Mouse (Mus musculus) limb, embryonic 10.5 days (tissue): ENCODE measurements around the gene Rbpms2. TPM values are rescaled to one million over a fixed set of nuclear protein-coding genes. Genes with fewer than 3 reads are reported as not detected.

Experiments
- DNase-seq: peaks from one replicate; pipeline ENCODE4 v3.0.0-alpha.2; 2017; ENCODE audit warnings: low spot score
- H3K27ac ChIP-seq: fragments of 300-500 bp; sonication (generic); 2 replicates; pipeline ENCODE4 v1.5.1; 2016; ENCODE audit warnings: mild to moderate bottlenecking
- H3K27me3 ChIP-seq: fragments of 300-500 bp; sonication (generic); 2 replicates; pipeline ENCODE4 v1.6.1; 2016; ENCODE audit warnings: low read depth, mild to moderate bottlenecking; ENCODE audit not compliant: poor library complexity, severe bottlenecking
- H3K36me3 ChIP-seq: fragments of 300-500 bp; sonication (generic); 2 replicates; pipeline ENCODE4 v1.6.1; 2016; ENCODE audit warnings: mild to moderate bottlenecking, moderate library complexity
- H3K4me1 ChIP-seq: fragments of 300-500 bp; sonication (generic); 2 replicates; pipeline ENCODE4 v1.6.1; 2016
- H3K4me3 ChIP-seq: fragments of 300-500 bp; sonication (generic); 2 replicates; pipeline ENCODE4 v1.5.1; 2016; ENCODE audit warnings: mild to moderate bottlenecking, moderate library complexity
- H3K9me3 ChIP-seq: fragments of 300-500 bp; sonication (generic); replicated peaks from 2 replicates; pipeline ENCODE4 v1.6.1; 2016; ENCODE audit warnings: mild to moderate bottlenecking
- WGBS: fragments of 180-500 bp; shearing (Covaris S2); methylation state at CpG from one replicate; pipeline ENCODE4 v1.1.7; 2016; 5-methylcytosine and 5-hydroxymethylcytosine counted together
- polyA plus RNA-seq: library from polyadenylated mRNA; unstranded; fragments of >200 nt; fragmentation: Nextera tagmentation; extraction: Ambion mirVana; gene quantifications from 2 replicates; pipeline ENCODE4 v1.2.1, GENCODE M21; 2016

The Rbpms2 gene
- polyA plus RNA-seq, 1 experiment from 2014 or later: 33.5 TPM

DNA sequence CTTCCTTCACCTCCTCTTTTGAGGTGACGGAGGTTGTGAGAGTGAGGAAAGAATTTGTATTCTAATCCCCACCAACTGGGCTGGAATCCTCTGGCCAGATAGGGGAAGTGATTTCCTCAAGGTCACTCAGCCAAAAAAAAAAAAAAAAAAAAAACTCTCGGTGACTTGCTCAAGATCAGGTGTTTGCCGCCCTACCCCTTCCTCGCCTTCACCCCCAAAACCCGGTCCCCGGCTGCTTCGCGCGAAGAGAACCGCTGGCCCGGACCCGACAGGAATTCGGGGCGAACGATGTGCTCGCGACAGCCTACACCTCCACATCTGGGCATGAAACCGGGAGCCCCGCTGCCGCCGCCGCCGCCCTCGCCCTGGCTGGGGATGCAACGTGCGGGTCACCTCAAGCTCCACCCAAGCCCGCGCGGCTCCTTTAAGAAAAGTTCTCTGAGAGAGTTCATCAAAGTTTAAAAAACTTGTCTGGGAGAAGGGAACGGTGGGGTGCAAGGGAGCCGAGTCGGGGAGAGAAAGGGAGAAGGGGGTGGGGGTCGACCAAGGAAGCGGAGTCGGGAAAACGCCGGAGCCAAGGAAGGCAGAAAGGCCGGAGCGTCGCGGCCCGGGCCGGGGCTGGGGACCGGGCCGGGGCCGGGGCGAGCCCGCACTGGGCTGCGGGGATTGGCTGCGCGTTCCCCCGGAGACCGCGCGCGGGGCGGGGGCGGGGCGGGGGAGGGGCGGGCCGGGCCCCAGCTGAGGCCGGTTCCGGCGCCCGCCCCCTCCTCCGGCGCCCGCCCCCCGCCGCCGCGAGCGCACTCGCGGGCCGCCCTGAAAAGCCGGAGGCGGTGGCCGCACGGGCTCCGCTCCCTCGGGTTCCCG lies 551 bp downstream of the Rbpms2 start:
- Histone ChIP-seq H3K27ac (peak overlapping the region; percentile 92), H3K36me3 (no peaks in the 10 kb centered on the region), H3K9me3 (no peaks in the 10 kb centered on the region), H3K27me3 (peaks cover 58% of the 10 kb centered on the region), H3K4me1 (peaks cover 35% of the 10 kb centered on the region), H3K4me3 (peak overlapping the region; percentile 88)
- WGBS: 1% methylated on average over 65 of the region's 83 CpGs
- peak; percentile 80 for DNase-seq

DNA sequence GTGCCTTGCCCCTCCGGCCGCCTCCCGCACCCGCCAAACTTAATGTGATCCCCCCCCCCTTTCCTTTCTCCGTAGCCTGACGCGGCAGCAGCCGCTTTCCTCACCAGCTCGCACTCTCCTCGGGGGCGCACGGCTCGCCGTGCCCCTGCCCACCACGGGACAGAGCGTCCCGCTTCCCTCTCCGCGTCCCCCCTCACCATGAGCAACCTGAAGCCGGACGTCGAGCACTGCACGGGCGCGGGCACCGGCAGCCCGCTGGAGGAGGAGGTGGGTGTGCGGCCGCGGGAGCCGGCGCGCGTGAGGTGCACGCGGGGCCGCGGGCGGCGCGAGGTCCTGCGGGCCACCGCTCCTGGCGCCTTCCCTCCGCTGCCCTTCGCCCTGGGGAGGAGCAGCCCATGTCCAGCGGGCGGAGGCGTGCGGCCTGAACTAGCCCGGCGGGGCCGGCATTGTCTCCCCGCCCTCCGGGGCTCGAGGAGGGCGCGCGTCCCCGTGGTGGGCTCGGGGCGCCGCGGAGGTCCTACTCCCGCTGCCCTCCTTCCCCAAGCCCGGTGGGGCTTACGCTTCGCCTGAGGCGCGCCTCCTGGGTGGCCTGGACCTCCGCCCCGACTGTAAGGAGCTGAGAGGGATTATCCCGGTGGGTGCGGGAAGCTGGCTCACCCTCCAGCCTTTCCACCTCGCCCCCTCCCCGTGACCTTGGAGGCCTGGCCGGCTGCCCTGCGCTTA lies 1.3 kb downstream of the Rbpms2 start:
- peaks cover 35% of the 10 kb centered on the region for H3K4me1 ChIP-seq
- peak overlapping the region; percentile 88 for H3K4me3 ChIP-seq
- WGBS: under 1% methylated on average over 70 of the region's 78 CpGs
- H3K36me3 ChIP-seq: no peaks in the 10 kb centered on the region
- no peaks in the 10 kb centered on the region for H3K9me3 ChIP-seq
- H3K27me3 ChIP-seq: peaks cover 58% of the 10 kb centered on the region
- peak; percentile 73 for DNase-seq
- H3K27ac ChIP-seq: peak overlapping the region; percentile 92

DNA sequence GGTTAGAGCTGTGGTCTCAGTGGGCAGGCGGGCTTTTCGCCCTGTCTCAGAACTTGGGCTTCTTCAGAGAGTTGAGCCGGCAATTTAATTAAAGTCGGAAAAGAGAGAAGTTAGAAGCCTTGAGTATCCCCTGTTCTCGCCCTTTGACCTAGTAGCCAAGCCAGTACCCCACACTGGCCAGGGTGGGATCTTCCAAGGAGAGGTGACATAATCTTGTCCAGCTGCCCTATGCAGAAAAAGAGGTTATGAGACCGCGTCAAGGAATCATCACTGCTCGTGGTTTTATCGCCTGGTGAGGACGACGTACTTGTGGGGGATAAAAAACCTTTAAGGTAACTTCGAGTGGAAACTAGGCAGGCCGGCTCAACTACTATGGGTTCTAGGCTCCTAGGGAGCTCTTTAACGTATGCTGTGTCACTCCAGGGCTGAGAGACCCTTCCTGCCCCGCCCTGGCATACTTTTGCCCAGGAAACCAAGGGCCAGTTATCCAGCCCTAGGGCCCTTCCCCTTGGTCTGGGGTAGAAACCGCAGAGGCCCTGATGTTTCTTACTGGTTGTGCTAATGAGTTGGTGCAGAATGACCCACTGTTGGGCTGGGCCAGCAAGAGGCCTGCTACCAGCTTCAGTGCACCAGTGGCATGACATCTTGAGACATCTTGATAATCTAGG lies 2.0 kb downstream of the Rbpms2 start:
- Histone ChIP-seq H3K4me1 (peaks cover 35% of the 10 kb centered on the region), H3K4me3 (peak overlapping the region; percentile 88), H3K27ac (peak overlapping the region; percentile 92), H3K27me3 (peaks cover 51% of the 10 kb centered on the region), H3K36me3 (no peaks in the 10 kb centered on the region), H3K9me3 (no peaks in the 10 kb centered on the region)
- WGBS: 6% methylated on average over 16 of the region's 16 CpGs
- no peak for DNase-seq

DNA sequence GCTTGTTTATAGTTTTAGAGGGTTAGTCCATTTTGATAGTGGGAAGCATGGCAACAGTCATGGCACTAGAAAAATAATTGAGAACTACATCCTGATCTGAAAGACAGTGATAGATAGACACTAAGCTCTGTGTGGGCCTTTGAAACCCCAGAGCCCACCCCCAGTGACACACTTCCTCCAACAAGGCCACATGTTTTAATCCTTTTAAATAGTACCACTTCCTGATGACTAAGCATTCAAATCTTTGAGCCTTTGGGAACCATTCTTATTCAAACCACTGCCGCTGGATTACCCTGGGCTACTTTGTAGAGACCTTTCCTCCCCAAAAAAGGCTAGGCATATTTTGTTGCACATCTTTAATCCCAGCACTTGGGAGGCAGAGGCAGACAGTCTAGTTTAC lies 6.3 kb downstream of the Rbpms2 start:
- Histone ChIP-seq H3K36me3 (no peaks in the 10 kb centered on the region), H3K4me3 (no peak overlapping the region), H3K9me3 (no peaks in the 10 kb centered on the region), H3K27ac (no peak overlapping the region), H3K4me1 (peaks cover 43% of the 10 kb centered on the region), H3K27me3 (peaks cover 21% of the 10 kb centered on the region)
- no peak for DNase-seq
- WGBS: 91% methylated on average over 1 of the region's 1 CpGs

DNA sequence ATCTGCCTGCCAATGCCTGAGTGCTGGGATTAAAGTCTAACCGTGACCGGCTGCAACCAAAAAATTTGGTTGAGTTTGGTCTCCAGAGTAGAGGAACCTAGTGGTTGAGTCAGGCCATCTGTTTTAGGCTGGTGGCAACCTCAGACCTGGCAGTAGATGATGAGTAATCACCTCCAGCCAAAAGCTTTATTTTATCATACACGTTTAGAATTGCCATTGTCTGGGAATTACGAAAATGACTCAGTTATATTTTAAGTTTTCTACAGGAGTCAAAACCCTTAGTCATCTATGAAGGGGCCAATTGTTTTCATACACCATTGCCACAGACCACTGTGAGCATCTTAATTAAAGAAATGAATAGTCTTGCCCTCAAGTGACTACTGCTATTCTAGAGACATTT lies 7.5 kb downstream of the Rbpms2 start:
- peaks cover 9% of the 10 kb centered on the region; the same call in 1 of the 2 replicates for H3K27me3 ChIP-seq
- H3K4me3 ChIP-seq: no peak overlapping the region
- no peaks in the 10 kb centered on the region for H3K9me3 ChIP-seq
- no peak overlapping the region for H3K27ac ChIP-seq
- H3K36me3 ChIP-seq: no peaks in the 10 kb centered on the region
- peaks cover 43% of the 10 kb centered on the region for H3K4me1 ChIP-seq
- DNase-seq: no peak
- WGBS: 87% methylated on average over 4 of the region's 4 CpGs

DNA sequence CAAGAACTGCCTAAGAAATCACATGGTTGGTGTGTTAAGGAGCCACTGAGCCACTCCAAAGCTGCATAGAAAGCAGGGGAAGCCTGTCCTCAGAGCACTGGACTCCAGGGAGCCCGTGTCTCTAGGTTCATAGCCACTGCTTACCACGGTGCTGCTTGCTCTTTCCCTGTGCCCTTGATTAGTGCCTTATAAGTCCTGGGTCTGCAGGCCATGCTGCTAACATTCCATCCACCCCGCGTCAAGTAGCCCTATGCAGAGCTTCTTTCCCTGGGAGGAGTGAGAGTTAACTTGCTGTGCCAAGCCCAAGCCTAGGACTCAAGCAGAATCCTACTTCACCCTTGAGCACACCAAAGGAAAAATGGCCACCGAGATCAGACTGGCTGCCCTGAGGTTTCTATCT lies 9.6 kb downstream of the Rbpms2 start:
- Histone ChIP-seq H3K9me3 (no peaks in the 10 kb centered on the region), H3K36me3 (no peaks in the 10 kb centered on the region), H3K27me3 (no peaks in the 10 kb centered on the region), H3K27ac (peak overlapping the region; percentile 56), H3K4me1 (peaks cover 38% of the 10 kb centered on the region), H3K4me3 (no peak overlapping the region)
- no peak for DNase-seq
- WGBS: 57% methylated on average over 5 of the region's 5 CpGs

DNA sequence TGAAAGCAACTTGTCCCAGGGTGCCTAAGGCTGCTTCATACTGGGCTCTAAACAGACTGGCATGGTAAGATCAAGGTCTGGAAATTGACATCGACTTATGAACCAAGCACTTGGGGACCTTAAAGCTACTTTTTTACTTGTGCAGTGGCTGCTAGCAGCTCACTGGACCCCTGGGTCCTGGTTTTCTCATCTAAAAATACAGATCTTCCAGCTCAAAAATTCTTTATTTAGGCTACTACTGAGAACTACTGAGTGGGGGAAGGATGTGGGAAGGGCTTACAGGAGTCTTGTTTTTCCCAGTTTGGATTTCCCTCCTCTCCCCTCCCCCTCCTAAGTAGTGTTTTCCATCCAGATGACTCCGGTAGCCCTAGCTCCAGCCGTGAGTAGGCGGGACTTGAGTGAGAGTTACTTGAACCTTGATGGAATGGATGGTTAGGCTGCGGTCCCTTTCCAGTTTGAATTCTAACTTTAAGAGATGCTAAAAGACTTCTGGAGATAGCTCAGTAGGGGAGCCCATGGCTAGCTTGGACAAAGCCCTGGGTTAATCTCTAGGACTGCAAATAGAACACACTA lies 11.5 kb downstream of the Rbpms2 start:
- no peaks in the 10 kb centered on the region for H3K9me3 ChIP-seq
- H3K27me3 ChIP-seq: no peaks in the 10 kb centered on the region
- H3K36me3 ChIP-seq: no peaks in the 10 kb centered on the region
- peaks cover 41% of the 10 kb centered on the region for H3K4me1 ChIP-seq
- H3K27ac ChIP-seq: peak overlapping the region; percentile 75
- WGBS: 4% methylated on average over 5 of the region's 5 CpGs
- no peak overlapping the region for H3K4me3 ChIP-seq
- DNase-seq: peak; percentile 50

DNA sequence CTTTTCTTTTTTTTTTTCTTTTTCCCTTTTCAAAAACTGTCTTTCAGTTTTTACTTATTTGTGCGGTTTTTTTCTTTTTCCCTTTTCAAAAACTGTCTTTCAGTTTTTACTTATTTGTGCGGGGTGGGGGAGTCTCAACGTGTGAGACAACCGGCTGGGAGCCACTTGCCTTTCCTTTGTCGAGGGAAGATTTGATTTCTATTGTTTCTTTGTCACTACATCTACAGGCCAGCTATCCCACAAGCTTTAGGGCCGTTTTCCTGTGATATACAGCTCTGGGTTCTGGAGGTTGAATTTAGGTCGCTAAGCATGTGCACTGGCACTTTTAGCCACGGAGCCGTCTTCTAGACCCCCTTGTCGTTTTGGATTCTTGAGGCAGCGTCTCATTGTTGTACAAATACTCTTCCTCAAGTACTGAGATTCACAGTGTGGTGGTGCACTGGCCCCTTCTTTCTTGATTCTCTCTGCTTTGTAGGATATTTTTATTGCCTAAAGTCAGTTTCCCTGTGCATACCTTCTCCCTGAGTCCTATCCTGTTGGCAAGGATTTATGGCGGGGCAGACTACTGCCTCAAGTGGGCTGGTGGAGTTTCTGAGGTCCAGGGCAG lies 12.1 kb downstream of the Rbpms2 start:
- 18% methylated on average over 12 of the region's 12 CpGs for WGBS
- Histone ChIP-seq H3K9me3 (no peaks in the 10 kb centered on the region), H3K36me3 (no peaks in the 10 kb centered on the region), H3K4me3 (peak overlapping the region; percentile 22), H3K27ac (peak overlapping the region; percentile 75), H3K27me3 (no peaks in the 10 kb centered on the region), H3K4me1 (peaks cover 45% of the 10 kb centered on the region)
- DNase-seq: no peak

DNA sequence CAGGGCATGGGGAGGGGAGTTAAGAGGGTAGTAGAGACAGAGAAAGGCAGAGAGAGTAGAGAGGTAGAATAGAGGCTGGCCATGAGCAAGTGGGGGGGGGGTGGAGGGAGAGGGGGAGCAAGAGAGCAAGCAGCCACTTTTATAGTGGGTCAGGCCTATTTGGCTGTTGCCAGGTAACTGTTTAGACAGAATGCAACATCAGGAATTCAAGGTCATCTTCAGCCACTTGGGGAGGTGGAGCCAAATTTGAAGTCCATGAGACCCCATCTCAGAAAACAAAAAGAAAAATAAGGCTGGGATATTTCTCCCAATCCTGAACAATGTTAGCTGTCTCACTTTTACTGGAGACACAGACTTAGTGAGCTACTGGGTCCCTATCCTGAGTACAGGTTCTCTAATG lies 13.1 kb downstream of the Rbpms2 start:
- Histone ChIP-seq H3K4me3 (no peak overlapping the region), H3K27me3 (no peaks in the 10 kb centered on the region), H3K27ac (no peak overlapping the region), H3K36me3 (no peaks in the 10 kb centered on the region), H3K4me1 (peaks cover 45% of the 10 kb centered on the region), H3K9me3 (no peaks in the 10 kb centered on the region)
- DNase-seq: no peak

DNA sequence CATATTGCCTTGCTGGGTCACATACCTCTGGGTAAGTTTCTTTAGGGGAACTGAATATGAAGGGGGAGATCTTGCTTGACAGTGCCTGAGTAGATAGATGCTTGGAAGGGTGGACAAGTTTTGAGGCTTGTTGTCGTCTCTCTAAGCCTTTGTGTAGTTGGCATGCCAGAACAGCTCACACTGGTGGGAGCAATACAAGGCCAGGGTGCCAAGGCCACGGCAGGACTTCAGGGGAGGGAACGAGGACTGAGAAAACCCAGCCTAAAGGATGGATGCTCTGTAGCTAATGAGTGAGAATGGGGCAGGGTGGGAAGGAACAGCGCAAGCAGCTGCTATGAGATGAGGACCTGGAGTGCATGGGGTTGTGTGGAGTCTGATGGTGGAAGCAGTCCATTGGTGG lies 15.5 kb downstream of the Rbpms2 start:
- Histone ChIP-seq H3K9me3 (no peaks in the 10 kb centered on the region), H3K4me3 (no peak overlapping the region), H3K4me1 (peaks cover 33% of the 10 kb centered on the region), H3K27me3 (no peaks in the 10 kb centered on the region), H3K36me3 (no peaks in the 10 kb centered on the region), H3K27ac (no peak overlapping the region)
- DNase-seq: no peak
- WGBS: 88% methylated on average over 4 of the region's 4 CpGs

DNA sequence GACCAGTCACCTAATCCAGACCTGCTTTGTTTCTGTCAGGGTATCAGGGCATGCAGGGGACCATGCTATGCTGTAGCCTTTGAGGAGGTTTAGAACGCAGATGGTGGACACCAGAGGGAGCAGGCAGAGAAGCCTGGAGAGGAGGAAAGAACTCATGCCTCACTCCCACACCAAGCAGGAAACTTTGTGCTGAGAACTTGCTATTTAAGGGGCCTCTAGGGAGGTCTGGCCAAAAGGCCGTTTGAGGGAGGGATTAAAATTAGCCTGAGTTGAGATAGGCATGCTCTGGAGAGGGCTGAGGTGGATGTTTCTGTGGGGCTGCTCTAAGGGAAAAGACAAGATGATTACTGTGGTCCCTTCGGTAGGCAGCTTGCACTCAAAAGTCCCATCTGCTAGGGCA lies 16.5 kb downstream of the Rbpms2 start:
- no peak for DNase-seq
- H3K27me3 ChIP-seq: no peaks in the 10 kb centered on the region
- peaks cover 22% of the 10 kb centered on the region for H3K4me1 ChIP-seq
- no peaks in the 10 kb centered on the region for H3K36me3 ChIP-seq
- WGBS: 49% methylated on average over 3 of the region's 3 CpGs
- H3K9me3 ChIP-seq: no peaks in the 10 kb centered on the region
- H3K27ac ChIP-seq: no peak overlapping the region
- no peak overlapping the region for H3K4me3 ChIP-seq

DNA sequence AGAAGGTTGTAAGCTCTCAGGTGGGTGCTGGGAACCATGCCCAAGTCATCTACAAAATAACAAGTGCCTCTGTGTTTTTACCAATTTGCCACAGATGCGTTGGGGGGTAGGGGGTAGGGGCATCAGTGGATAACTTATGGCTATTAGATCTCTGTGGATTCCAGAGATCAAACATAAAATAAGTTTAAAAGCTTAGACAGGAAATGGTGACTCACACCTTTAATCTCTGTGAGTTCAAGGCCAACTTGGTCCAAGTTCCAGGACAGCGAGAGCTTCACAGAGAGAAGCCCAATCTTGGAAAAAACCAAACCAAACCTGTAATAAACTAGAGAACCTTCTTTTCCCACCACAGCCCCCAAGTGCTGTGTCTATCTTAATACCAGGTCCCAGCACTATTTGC lies 17.3 kb downstream of the Rbpms2 start:
- H3K4me3 ChIP-seq: no peak overlapping the region
- DNase-seq: no peak
- H3K36me3 ChIP-seq: no peaks in the 10 kb centered on the region
- no peaks in the 10 kb centered on the region for H3K27me3 ChIP-seq
- 87% methylated on average over 2 of the region's 2 CpGs for WGBS
- peaks cover 14% of the 10 kb centered on the region for H3K4me1 ChIP-seq
- H3K27ac ChIP-seq: no peak overlapping the region
- no peaks in the 10 kb centered on the region for H3K9me3 ChIP-seq
